Mouse (Mus musculus): Measurements from ENCODE around the gene Sec24a.
"Not testable (repeated sequence)": the region's sequence is repeated elsewhere in the genome, so short reads cannot be mapped to it uniquely, and the experiment has no call there.

Gene Sec24a

DNA sequence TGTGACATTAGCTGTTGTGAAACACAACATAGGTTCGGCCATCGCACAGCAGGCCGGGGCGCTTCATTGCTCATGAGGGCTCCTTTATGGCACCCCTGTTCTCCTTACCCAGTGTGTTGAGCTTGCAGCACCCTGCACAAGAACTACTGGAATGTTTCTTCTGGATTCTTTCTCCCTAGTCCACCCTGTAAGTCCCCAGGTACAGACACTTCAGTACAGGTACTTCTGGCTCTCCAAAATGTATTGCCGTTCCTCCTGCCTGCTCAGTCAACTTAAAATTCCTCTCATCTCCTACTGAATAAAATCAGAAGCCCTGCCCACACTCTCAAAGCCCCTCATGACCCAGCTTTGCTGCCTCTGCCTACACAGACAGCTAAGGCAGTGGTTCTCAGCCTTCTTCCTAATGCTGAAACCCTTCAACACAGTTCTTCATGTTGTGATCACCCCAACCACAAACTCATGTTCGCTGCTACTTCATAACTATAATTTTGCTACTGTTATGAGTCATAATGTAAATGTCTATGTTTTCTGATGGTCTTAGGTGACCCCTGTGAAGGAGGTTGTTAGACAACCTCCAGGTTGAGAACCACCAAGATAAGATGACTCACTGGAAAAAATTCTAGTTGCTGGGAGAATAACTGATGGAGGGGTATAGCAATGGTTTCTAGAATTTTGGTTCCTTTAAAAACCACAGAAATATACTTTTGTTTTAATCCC lies 3.3 kb downstream of the Sec24a start:
- CTCF ChIA-PET, result no interaction called here

DNA sequence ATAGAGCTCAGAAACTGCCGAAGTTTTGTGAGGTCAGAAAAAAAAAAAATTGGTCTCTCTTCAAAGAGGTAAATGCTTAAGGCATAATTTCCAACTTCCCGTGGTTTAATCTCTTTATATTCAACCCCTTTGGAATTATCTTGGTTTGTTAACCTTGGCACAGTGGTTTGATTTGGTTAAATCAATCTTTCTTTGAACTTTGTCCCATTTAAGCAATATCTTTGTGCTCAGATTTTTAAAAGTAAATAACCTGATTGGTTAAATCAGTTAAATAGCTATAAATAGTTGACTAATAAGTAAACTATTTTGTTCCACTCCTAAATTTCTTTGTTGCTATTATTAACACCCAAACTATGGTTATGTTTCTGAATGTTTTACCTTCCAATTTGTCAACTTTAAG lies 4.2 kb downstream of the Sec24a start:
- CTCF ChIA-PET, result no interaction called here

DNA sequence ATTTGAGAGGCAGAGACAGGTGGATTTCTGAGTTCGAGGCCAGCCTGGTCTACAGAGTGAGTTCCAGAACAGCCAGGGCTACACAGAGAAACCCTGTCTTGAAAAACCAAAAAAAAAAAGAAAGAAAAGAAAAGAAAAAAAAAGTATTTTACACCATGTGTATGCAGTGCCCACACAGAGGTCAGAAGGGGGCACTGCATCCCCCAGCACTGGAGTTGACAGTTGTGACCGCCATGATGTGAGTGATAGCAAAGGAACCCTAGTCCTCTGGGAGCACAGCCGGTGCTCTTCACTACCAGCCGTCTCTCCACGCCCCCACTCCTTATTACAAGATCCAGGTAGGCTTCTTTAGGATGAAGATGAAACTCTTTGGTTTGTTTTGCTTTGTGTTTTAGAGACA lies 5.2 kb downstream of the Sec24a start:
- CTCF ChIA-PET, result not testable (repeated sequence)

DNA sequence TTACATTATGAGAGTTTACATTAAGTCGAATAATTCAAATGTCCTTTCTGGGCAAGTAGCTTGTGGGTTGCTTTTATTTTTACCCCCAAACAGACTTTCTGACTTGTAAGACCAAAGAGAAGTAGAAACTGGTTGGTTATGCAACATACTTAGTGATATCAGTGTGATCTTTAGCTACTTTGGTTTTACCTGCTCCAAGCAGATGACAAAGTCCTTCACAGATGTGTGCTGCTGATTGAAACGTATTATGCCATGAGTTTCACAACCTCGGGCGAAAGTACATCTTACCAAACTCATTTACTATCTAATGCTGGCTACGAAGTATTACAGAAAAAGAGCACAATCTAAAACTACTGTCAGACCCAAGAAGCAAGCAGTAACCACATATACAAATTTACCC lies 5.8 kb downstream of the Sec24a start:
- CTCF ChIA-PET, result interaction anchor here (0.6 kb wide), 1 partner anchor 33 kb away, joined by 6 read pairs; no protein-coding TSS in a partner anchor

DNA sequence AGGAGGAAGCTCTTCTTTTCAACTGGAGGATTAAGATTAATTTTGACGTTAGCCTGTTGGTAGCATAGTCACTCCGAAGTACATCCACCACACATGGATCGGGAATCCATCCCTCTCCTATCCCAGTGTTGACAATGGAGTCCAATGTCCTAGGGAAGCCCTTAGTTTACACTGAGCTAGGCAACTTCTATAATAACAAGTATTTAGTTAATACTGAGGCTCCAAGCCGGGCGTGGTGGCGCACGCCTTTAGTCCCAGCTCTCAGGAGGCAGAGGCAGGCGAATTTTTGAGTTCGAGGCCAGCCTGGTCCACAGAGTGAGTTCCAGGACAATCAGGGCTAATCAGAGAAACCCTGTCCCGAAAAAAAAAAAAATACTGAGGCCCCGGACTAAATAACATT lies 6.4 kb downstream of the Sec24a start:
- CTCF ChIA-PET, result interaction anchor here (0.6 kb wide), 1 partner anchor 32 kb away, joined by 6 read pairs; no protein-coding TSS in a partner anchor

DNA sequence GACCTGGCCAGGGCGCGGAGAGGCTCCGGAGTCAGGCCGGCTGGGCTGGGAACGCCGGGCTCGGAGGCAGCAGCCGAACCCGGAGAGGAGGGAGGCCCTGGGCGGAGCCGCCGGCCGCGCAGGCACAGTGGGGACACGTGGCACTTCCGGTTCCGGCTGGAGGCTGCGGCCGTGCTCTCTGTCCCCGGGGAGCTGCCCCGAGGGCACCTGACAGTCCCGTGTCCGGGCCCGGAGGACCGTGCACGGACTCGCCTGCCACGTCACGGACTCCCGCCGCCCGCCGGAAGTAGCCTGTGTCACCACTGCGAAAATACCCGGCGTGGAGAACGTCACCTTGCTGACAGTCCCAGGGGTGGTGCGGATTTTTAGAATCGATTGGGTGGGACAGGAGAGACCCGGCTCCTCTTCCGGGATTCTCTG lies 7.1 kb downstream of the Sec24a start:
- CTCF ChIA-PET, result no interaction called here

DNA sequence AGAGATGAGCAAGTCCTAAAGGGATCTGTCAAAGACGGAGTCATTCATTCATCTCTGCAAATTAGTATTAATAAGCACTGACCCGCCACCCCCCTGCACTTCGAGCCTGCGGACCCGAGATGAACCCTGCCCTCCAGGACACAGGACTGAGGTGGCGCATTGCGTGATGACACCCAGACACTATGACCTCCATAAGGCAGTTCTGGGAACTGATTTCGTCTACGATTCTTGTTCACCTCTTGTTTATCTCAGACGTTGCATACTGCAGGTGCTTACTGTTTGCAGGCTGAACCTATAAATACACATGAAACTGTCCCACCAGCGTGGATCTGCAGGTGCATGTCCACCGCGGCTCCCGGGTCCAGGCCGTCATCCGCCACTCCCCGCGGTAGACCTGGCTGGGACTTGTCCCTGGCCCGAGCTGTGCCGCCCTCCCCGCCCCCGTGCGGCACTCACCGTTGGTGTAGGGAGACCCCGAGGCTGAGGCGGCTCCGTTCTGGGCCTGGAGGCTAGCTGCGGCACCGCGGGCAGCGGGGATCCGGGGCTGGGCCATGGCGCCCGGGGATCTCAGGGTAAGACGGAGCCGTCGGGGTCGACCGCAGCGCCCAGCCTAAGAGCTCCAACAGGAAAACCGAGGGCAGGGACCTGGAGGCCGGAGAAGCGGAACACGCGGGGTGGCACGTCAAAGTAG lies 7.7 kb downstream of the Sec24a start:
- CTCF ChIA-PET, result no interaction called here

DNA sequence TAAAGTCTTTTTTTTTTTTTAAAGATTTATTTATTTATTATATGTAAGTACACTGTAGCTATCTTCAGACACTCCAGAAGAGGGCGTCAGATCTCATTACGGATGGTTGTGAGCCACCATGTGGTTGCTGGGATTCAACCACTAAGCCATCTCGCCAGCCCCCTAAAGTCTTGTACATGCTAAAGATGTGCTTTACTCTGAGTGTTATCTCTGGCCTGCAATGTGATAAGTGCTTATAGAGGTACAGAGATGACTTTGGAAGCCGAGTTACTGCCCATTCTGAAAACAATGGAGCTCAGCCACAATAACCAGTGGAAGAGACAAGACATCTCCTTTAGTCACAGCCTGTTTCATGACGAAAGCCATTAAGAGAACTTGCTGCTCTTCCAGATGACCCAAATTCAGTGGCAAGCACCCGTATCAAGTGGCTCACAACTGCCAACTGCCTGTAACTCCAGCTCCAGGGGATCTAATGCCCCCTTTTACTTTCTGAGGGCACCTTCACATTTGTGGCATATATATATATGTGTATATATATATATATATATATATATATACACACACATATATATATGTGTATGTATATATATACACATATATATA lies 11.7 kb downstream of the Sec24a start:
- CTCF ChIA-PET, result not testable (repeated sequence)

DNA sequence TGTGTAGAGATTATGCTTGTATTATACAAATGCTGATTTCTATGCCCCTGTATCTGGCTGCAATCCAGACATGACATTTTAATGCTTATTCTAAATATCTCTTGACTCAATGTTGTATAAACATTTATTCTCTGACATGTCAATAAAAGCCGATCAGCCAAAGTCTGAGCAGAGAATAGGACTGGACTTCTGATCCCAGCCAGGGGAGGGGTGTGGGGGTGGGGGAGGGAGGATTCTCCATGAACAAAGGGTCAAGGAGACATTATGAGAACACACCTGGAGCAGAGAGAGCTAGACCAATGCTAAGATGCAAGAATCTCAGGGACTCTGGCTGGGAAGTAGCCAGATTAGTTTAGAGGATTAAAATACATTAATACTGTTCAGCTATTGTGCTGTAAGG lies 17.3 kb downstream of the Sec24a start:
- CTCF ChIA-PET, result no interaction called here

DNA sequence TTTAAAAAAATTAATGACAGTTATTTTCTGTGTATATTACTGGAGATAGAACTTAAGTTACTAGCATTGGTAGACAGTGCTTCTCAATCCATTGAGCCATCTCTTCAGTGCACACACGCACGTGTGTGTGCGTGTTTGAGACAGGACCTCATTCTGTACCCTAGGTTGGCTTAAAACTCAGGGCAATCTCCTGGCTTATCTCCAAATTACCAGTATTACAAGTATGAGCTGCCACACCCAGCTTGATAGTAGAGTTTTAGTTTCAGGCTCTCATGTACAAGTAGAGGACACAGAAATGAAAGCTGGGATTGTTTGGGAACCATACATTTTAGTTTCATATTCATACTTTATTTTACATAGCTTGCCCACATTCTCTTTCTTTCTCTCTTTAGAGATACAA lies 22.7 kb downstream of the Sec24a start:
- CTCF ChIA-PET, result no interaction called here

DNA sequence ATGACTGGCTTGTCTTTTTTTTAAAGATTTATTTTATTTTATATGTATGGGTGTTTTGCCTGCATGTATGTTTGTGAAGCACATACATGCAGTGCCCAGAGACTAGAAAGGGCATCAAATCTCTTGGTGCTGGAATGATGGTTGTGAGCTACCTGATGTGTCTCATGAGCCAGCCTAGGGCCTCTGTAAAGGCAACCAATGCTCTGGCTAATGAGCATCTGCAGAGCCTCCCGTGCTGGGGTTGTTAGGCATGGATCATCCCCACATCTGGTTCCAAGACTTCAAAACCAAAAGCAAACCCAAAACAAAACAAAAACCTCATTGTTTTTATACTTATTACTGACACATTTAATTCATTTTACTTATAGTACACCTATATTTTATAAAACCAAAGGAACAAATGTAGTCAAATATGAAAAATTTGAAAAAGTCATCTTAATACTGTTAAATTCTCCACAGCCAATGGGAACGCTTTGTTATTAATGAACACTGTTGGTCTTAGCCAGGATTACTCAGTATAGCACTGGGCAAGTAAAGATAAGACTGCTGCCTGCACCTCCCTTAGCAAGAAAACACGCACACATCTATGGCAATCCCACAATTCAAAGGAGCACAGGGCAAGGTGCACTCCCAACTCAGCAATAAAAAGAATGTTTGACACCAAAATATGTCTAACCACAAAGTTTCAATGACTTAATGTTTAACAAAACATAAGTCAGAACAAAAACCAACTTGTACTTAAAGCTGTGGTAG lies 24.6 kb downstream of the Sec24a start:
- CTCF ChIA-PET, result interaction anchor here (0.6 kb wide), 1 partner anchor 24 kb away, joined by 6 read pairs; no protein-coding TSS in a partner anchor

DNA sequence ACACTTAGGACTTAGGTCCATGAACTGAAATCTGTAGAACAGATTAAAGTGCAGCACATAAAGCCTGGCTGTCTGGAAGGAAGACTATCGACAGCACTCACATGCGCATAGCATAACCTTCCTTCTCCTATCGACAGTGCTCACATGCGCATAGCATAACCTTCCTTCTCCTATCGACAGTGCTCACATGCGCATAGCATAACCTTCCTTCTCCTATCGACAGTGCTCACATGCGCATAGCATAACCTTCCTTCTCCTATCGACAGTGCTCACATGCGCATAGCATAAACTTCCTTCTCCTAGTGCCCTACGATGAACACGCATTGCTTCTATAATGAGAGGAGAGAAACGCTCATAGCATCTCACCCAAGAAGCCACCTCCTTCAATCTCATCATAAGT lies 29.2 kb downstream of the Sec24a start:
- CTCF ChIA-PET, result not testable (repeated sequence)

DNA sequence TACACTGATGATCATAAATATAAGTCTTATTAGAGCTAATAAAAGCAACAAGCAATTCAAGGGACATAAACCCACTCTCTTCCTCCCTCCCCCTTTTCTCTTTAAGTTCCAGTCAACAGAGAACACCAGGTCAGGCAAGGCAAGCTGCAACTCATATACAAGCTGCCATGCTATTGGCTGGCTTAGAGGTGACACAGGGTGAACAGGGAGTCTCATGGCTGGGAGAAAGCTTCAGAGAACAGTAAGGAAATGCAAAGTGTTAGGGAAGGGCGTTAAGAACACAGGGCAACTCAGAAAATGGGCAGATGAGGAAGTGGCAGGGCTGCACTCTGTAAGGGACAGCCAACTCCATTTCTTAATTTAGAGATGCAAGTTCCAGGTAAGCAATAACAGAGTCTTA lies 30.6 kb downstream of the Sec24a start:
- CTCF ChIA-PET, result interaction anchor here (0.5 kb wide), 1 partner anchor 31 kb away, joined by 12 read pairs; the partner anchor contains the start of genes Sar1b and Sec24a

DNA sequence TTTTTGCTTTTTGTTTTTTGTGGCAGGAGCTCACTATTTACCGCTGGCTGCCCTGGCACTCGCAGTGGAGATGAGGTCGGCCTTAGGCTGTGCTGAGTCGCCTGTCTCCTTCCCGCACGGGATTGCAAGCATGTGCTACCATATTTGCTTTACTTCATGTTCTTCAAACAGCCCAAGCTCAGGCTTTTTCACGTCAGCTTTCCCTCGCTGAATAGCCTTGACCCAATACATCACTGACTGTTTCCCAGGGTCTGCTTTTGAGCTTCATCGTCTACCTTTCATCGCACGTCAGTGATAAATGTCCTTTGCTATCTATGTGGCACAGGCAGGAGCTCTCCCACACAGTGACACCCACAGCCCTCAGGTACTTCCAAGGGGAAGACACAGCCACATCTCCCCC lies 42.4 kb downstream of the Sec24a start:
- CTCF ChIA-PET, result no interaction called here

DNA sequence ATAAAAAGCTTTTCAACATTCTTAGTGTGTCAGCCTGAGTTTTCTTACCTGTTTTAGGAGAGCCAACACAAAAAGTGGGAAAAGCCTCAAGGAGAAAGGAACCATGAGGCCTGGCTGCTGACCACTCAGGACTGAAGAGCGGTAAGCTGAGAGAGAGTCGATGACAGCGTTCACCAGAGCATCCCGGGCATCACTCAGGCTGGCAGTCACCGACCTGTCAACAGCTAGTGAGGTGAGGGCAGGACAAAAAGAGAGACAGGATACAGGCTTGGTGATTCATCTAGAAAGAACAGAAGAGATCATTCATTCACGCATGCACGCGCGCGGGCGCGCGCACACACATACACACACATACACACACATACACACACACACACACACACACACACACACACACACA lies 56.4 kb downstream of the Sec24a start:
- CTCF ChIA-PET, result interaction anchor here (0.6 kb wide), 1 partner anchor 397 kb away, joined by 3 read pairs; no protein-coding TSS in a partner anchor

DNA sequence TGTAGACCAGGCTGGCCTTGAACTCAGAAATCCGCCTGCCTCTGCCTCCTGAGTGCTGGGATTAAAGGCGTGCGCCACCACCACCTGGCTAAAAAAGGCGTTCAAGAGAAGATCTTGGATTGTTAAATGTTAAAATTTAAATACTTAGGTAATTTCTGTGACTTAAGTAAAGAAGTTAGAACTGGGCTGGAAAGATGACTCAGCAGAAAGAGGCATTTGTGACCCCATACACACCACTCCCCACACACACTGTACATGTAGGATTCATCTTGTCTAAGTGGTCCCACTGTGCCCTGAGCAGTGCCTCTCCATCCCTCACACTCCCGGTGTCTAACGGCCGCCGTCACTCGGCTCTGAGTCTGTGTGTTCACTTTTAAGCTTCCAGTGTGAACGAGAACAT lies 57.0 kb downstream of the Sec24a start:
- CTCF ChIA-PET, result interaction anchor here (0.6 kb wide), 1 partner anchor 397 kb away, joined by 3 read pairs; no protein-coding TSS in a partner anchor

DNA sequence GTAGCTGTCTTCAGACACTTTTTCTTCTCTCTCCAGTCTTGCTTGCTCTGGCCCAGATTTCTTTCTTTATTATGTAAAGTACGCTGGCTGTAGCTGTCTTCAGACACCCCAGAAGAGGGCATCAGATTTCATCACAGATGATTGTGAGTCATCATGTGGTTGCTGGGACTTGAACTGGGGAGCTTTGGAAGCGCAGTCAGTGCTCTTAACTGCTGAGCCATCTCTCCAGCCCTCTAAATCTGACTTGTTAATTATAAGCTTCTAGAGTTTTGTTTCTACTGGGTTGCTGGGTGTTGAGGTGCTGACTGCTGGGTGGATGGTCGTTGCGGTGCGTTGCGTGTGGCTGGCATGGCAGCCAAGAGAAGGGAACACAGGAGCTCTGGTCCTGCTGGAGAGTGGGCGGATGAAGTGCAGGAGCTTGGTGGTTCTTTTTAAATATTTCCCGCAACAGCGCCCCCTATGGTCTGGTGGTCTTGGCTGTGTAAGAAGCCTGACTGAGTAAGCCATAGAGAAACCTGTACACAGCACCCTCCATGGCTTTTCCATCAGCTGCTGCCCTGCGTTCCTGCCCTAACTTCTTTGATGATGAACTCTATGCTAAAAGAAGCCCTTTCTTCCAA lies 59.9 kb downstream of the Sec24a start:
- CTCF ChIA-PET, result no interaction called here

DNA sequence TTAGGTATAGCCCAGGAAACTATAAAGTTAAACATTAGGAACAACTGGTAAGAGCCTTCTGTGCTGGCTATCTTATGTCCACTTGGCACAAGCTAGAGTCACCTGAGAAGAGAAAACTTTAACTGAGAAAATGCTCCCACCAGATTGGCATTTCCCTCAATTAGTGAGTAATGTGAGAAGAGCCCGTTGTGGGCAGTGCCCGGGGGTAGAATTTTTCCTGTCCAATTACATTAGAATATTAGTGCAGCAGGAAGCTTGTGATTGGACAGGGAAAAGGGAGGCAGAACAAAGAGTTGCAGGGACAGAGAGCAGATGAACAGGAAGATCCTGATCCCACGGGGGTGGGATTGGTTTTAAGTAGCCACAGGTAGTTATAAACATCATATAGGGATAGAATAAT lies 60.6 kb downstream of the Sec24a start:
- CTCF ChIA-PET, result interaction anchor here (0.7 kb wide), 1 partner anchor 1663 kb away, joined by 3 read pairs; no protein-coding TSS in a partner anchor

DNA sequence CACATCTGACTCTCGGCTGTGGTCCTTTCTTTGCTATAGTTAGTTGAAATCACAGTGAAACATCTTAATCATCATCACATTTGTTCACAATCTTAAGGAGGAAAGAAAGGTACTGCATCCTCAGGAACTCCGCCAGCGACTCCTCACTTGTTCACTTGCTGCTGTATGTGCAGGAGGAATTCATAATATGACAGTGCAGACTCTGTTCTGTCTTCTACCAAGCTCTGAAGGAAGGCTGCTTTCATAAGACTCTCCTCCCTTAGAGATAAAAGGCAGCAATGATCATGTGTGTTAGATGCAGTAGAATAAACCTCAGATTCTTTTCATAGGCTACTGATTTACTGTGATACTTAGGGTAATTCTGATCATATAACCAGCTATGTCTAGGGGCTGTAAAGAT lies 68.5 kb downstream of the Sec24a start:
- CTCF ChIA-PET, result no interaction called here

DNA sequence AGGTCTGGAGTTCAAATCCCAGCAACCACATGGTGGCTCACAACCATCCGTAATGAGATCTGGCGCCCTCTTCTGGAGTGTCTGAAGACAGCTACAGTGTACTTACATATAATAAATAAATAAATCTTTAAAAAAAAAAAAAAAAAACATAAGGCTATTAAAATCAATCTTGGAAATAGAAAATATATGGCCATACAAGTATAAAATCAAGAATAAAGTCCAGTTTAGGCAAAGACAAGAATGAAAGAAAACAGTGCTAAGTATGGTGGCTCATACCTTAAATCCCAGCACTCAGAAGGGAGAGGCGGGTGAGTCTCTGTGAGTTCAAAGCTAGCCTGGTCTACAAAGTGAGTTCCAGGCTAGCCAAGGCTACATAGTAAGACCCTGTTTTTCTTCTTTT lies 72.8 kb downstream of the Sec24a start:
- CTCF ChIA-PET, result interaction anchor here (0.6 kb wide), 1 partner anchor 37 kb away, joined by 4 read pairs; no protein-coding TSS in a partner anchor

DNA sequence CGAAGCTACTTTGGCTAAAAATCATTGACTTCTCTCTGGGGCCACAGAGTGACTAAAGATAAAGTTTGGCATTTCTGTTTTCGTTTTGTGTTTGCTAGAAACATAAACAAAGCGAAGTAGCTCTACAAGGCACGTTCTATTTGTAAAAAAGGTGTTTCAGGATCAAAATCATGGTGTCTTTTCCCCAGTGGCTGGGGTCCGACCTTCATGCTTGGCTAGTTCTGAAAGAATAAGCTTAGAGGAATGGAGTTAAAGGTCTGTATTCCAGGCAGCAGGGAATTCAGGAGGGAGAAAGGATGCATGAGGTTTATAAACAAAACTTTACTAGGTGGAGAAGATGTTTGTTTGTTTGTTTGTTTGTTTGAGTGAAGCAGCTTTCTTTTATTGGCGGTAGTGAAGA lies 74.1 kb downstream of the Sec24a start:
- CTCF ChIA-PET, result interaction anchor here (0.5 to 0.9 kb wide), 2 partner anchors 27 to 447 kb away, joined by 3 to 5 read pairs; no protein-coding TSS in a partner anchor

Data from spleen, embryonic (tissue).